Mouse (Mus musculus) urinary bladder, postnatal 36 days (tissue): ENCODE measurements around the gene Macrod1.

Source experiments
- DNase-seq, 2 experiments: peaks; one replicate each; pipeline ENCODE4 v3.0.0; 2022; ENCODE audit warnings: low spot score in 2 of 2, mixed read lengths in 1 of 2

Gene Macrod1

GRCm38 (mm10) chr19:7081516-7082266 lies 25.1 kb downstream of the Macrod1 start:
- DNase-seq = no peak

GRCm38 (mm10) chr19:7083035-7083794 lies 26.6 kb downstream of the Macrod1 start:
- DNase-seq = no peak

GRCm38 (mm10) chr19:7084734-7085133 lies 28.1 kb downstream of the Macrod1 start:
- no peak for DNase-seq

GRCm38 (mm10) chr19:7088558-7088957 lies 31.9 kb downstream of the Macrod1 start:
- no peak for DNase-seq

- DNase-seq = no peak
Observed at GRCm38 (mm10) chr19:7089050-7089449, 32.4 kb downstream of the Macrod1 start.

- DNase-seq = no peak
Observed at GRCm38 (mm10) chr19:7089842-7090251, 33.2 kb downstream of the Macrod1 start.

- DNase-seq = no peak
Observed at GRCm38 (mm10) chr19:7090369-7091064, 33.9 kb downstream of the Macrod1 start.

GRCm38 (mm10) chr19:7091448-7092050 lies 34.9 kb downstream of the Macrod1 start:
- no peak for DNase-seq

- no peak for DNase-seq
Observed at GRCm38 (mm10) chr19:7092756-7093155, 36.1 kb downstream of the Macrod1 start.

- no peak for DNase-seq
Observed at GRCm38 (mm10) chr19:7099620-7100155, 43.1 kb downstream of the Macrod1 start.

GRCm38 (mm10) chr19:7102039-7102438 lies 45.4 kb downstream of the Macrod1 start:
- DNase-seq = no peak

GRCm38 (mm10) chr19:7103349-7103992 lies 46.9 kb downstream of the Macrod1 start:
- DNase-seq = no peak

GRCm38 (mm10) chr19:7103993-7104401 lies 47.4 kb downstream of the Macrod1 start:
- DNase-seq = no peak

GRCm38 (mm10) chr19:7105544-7105943 lies 48.9 kb downstream of the Macrod1 start, which contains the start of gene Flrt1:
Gene Flrt1, minus strand, starts transcription at chr19:7105729.
- DNase-seq = no peak

GRCm38 (mm10) chr19:7106566-7106965 lies 50.0 kb downstream of the Macrod1 start:
- DNase-seq = no peak

- no peak for DNase-seq
Observed at GRCm38 (mm10) chr19:7107174-7107573, 50.6 kb downstream of the Macrod1 start.

GRCm38 (mm10) chr19:7108114-7108905 lies 51.7 kb downstream of the Macrod1 start:
- DNase-seq = peak; percentile 19 to 70

GRCm38 (mm10) chr19:7110097-7110496 lies 53.5 kb downstream of the Macrod1 start:
- DNase-seq = no peak

- peak in 1 of 2 experiments; percentile 38 for DNase-seq
Observed at GRCm38 (mm10) chr19:7110875-7111274, 54.3 kb downstream of the Macrod1 start.

GRCm38 (mm10) chr19:7111309-7111708 lies 54.7 kb downstream of the Macrod1 start:
- no peak for DNase-seq
